Mouse (Mus musculus) gastrocnemius, adult 2 months (tissue): ENCODE measurements around the gene Nfya. TPM values are rescaled to one million over a fixed set of nuclear protein-coding genes. Genes with fewer than 3 reads are reported as not detected.

Experiments
- DNase-seq: peaks from one replicate; pipeline ENCODE4 v3.0.0; 2022
- H3K27ac ChIP-seq: fragments of 200-600 bp; 2 replicates; pipeline ENCODE4 v1.8.1; 2022; ENCODE audit warnings: mild to moderate bottlenecking
- H3K4me3 ChIP-seq: fragments of 200-600 bp; 2 replicates; pipeline ENCODE4 v1.8.1; 2022; ENCODE audit warnings: mild to moderate bottlenecking, moderate library complexity
- CTCF ChIP-seq: fragments of 200-600 bp; IDR thresholded peaks from 2 replicates; pipeline ENCODE4 v1.8.1; 2022; ENCODE audit warnings: antibody characterized with exemption, mild to moderate bottlenecking, moderate library complexity
- intact Hi-C: fragments of 180-260 bp; cut with DNase I; formaldehyde crosslinking; loops from one replicate; pipeline ENCODE4 v1.15.1; 2025
- total RNA-seq, 2 experiments: library from RNA; stranded (reverse); gene quantifications; 2 replicates each; pipeline ENCODE4 v1.2.3; 2021

Nfya gene
- total RNA-seq, 2 experiments from 2014 or later: 6.1 to 9.4 TPM

DNA sequence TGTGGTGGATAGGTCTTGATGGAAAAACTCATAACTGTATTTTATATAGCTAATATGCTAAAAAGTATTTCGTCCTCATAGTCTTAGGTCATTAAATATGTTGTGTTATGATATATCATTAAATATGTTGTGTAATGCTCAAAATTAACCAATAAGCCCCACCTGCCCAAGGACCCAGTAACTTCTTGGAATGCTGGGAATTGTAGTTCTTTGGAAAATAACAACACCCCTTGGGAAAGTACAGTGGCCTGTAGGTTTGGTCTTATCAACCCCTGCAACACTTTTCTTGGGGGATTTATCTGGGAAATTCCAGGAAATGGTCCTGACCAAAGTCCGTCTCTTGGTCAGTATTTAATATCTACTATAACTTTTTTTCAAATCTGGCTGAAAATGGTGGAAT is 66.6 kb downstream of the Nfya start:
- no peak for TF ChIP-seq CTCF

DNA sequence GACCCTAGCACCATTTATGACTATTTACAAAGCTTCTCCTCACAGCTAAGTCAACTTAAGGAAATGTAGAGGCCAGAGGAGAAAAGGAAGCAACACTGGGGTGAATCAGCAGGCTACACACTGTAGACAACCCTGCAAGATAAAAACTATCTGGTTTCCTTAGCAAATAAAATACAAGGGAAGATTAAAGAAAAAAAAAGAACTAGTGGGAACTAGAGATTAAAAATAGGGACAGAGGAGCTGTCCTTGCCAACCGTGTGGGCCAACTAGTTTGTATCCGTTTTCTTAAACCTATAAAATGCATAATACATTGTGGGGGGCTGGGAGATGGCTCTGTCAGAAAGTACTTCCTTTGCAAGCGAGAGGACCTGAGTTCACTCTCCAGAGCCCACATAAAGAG is 67.8 kb downstream of the Nfya start:
- Histone ChIP-seq H3K27ac (no peak overlapping the region), H3K4me3 (no peak overlapping the region)
- intact Hi-C loops: no loop called here
- DNase-seq: no peak
- no peak for TF ChIP-seq CTCF

More for the DNA sequence above, 66.6 kb downstream of the Nfya start:
- Histone ChIP-seq H3K4me3 (no peak overlapping the region), H3K27ac (no peak overlapping the region)
- DNase-seq: no peak
- intact Hi-C loops: no loop called here

DNA sequence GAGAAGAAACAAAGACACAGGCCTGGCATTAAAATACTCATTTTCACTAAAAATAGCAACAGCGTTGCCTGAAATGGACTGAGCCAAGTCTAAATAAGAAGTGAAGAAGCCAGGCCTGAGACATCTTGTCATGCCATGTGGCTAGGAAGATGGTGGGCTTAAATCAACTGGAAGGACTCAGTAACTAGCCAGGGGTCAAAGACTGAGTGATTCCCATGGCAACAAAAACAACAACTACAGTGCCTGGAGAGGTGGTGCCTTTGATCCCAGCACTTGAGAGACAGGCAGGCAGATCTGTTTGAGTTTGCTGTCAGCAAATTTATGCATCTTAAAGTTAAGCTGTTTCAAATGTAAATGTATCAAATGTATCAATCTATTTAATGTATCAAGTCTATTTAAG is 69.4 kb downstream of the Nfya start:
- no peak overlapping the region for H3K4me3 ChIP-seq
- intact Hi-C loops: no loop called here
- no peak for TF ChIP-seq CTCF
- H3K27ac ChIP-seq: no peak overlapping the region
- DNase-seq: no peak

Other genes with a start within 250 kb of the Nfya start
- gene A530064D06Rik, start 242.6 kb downstream of the Nfya start, total RNA-seq: not detected
- gene Trem1, start 177.1 kb downstream of the Nfya start, total RNA-seq: not detected
- gene Trem3, start 162.1 kb downstream of the Nfya start, total RNA-seq: not detected
- gene Treml4, start 145.6 kb downstream of the Nfya start, total RNA-seq: not detected
- not detected for gene Treml2, start 110.4 kb downstream of the Nfya start, total RNA-seq
- not detected for gene B430306N03Rik, start 93.8 kb downstream of the Nfya start, total RNA-seq
- under 1 TPM in 1 of 2 experiments, not detected in 1; 0.15 TPM for gene Trem2, start 63.5 kb downstream of the Nfya start, total RNA-seq
- not detected for gene Treml1, start 50.0 kb downstream of the Nfya start, total RNA-seq
- gene Oard1, start 108 bp upstream of the Nfya start, total RNA-seq: 10 to 100 TPM; 11.1 to 12.4 TPM
- gene Apobec2, start 23.0 kb upstream of the Nfya start, total RNA-seq: 100 to 1,000 TPM; 439 to 602 TPM
- not detected for gene Tspo2, start 41.6 kb upstream of the Nfya start, total RNA-seq
- gene Unc5cl, start 45.0 kb upstream of the Nfya start, total RNA-seq: not detected